10 mouse cellular contexts compared by ENCODE assay signal in the genomic region with DNA sequence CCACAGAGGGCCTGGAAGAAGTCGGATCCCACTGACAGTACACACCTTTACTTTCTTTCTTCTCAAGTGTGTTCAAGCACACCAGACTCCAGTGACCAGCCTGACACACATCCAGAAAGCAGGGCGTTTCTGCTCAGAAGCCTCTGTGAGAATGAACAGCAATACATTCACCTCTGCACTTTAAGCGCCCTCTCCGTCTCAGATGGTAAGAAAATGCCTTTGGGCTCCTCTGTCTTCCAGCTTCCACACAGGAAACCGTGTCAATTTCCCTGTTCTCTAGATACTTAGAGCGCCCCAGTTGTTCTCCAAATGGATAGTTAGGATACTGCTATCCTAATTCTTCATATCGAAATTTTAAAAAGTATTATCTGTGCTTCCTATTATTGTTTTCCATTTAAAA. TPM values are rescaled to one million over a fixed set of nuclear protein-coding genes. Genes with fewer than 3 reads are reported as not detected.
DNase-seq lines count a peak whose midpoint lies in the region; ATAC-seq lines count a peak whose summit lies in the region.
"Had no signal": no experiment of that assay in that cellular context is flagged by ENCODE, and none has a peak within 500 bp of the region (broad histone marks: within the 10 kb centered on the region; RNA-seq: fewer than 3 reads in every experiment).

No protein-coding gene starts in this region.

- no peaks in the 10 kb centered on the region for H3K9me3 ChIP-seq in kidney, embryonic 16.5 days (ENCODE audit: low read length)
- no peaks in the 10 kb centered on the region for H3K9me3 ChIP-seq in embryonic facial prominence, embryonic 11.5 days (replicated peaks; ENCODE audit: control insufficient read depth, low read length)
- H3K9me3 ChIP-seq in intestine, embryonic 16.5 days (ENCODE audit: control insufficient read depth, low read length) = no peaks in the 10 kb centered on the region
- H3K9me3 ChIP-seq in neural tube, embryonic 12.5 days = no peaks in the 10 kb centered on the region

- peaks cover 27% of the 10 kb centered on the region for H3K4me1 ChIP-seq in kidney, embryonic 16.5 days (ENCODE audit: insufficient read depth, low read length)
- H3K4me1 ChIP-seq in embryonic facial prominence, embryonic 11.5 days (ENCODE audit: control insufficient read depth, insufficient read depth, low read length) = peaks cover 3% of the 10 kb centered on the region
- peaks cover 16% of the 10 kb centered on the region for H3K4me1 ChIP-seq in intestine, embryonic 16.5 days (ENCODE audit: control insufficient read depth, insufficient read depth, low read length)
- H3K4me1 ChIP-seq in neural tube, embryonic 12.5 days = peaks cover 29% of the 10 kb centered on the region

- WGBS in kidney, embryonic 16.5 days = 13% methylated on average over 7 of the region's 7 CpGs
- 19% methylated on average over 7 of the region's 7 CpGs for WGBS in embryonic facial prominence, embryonic 11.5 days
- WGBS in intestine, embryonic 16.5 days = 38% methylated on average over 7 of the region's 7 CpGs
- 21% methylated on average over 7 of the region's 7 CpGs for WGBS in neural tube, embryonic 12.5 days

- intact Hi-C loops in gastrocnemius, postnatal 36 days (cut with DNase I) = no loop called here

- H3K9ac ChIP-seq in kidney, embryonic 16.5 days (replicated peaks; ENCODE audit: low read length) = peak overlapping the region; percentile 61; the same call in 1 of the 2 replicates
- H3K9ac ChIP-seq in embryonic facial prominence, embryonic 11.5 days (replicated peaks; ENCODE audit: low read length) = peak overlapping the region; percentile 38; the same call in 1 of the 2 replicates
- H3K9ac ChIP-seq in intestine, embryonic 16.5 days (ENCODE audit: low read depth, low read length) = peak overlapping the region; percentile 42
- H3K9ac ChIP-seq in neural tube, embryonic 12.5 days = peak overlapping the region; percentile 47

- DNase-seq in kidney, postnatal 4 days = no peak
- peak; percentile 52 for DNase-seq in embryonic facial prominence, embryonic 11.5 days (ENCODE audit: low spot score)
- DNase-seq in ovary, postnatal 36 days (ENCODE audit: low spot score) = no peak
- no peak for DNase-seq in gastrocnemius, postnatal 36 days
- no peak for DNase-seq in B cell, adult 2 months
- DNase-seq: gastrocnemius, postnatal 10 days had no signal

- peak overlapping the region; percentile 56; the same call in 1 of the 2 replicates for H3K27ac ChIP-seq in kidney, embryonic 16.5 days (ENCODE audit: low read length)
- H3K27ac ChIP-seq in embryonic facial prominence, embryonic 11.5 days (replicated peaks; ENCODE audit: low read depth, low read length) = no peak overlapping the region
- H3K27ac ChIP-seq in intestine, embryonic 16.5 days (ENCODE audit: low read length) = no peak overlapping the region
- no peak overlapping the region for H3K27ac ChIP-seq in neural tube, embryonic 12.5 days

- peak overlapping the region; percentile 43 for H3K4me3 ChIP-seq in kidney, embryonic 16.5 days (ENCODE audit: low read length)
- H3K4me3 ChIP-seq in embryonic facial prominence, embryonic 11.5 days (ENCODE audit: low read depth, low read length) = peak overlapping the region; percentile 95
- peak overlapping the region; percentile 39 for H3K4me3 ChIP-seq in intestine, embryonic 16.5 days (ENCODE audit: low read length)
- H3K4me3 ChIP-seq in neural tube, embryonic 12.5 days = peak overlapping the region; percentile 42

- H3K4me2 ChIP-seq in kidney, embryonic 16.5 days (replicated peaks; ENCODE audit: low read depth, low read length) = peak overlapping the region; percentile 92
- H3K4me2 ChIP-seq in embryonic facial prominence, embryonic 11.5 days (ENCODE audit: low read depth, low read length) = peak overlapping the region; percentile 74
- peak overlapping the region; percentile 62 for H3K4me2 ChIP-seq in intestine, embryonic 16.5 days (ENCODE audit: low read depth, low read length)
- peak overlapping the region; percentile 86 for H3K4me2 ChIP-seq in neural tube, embryonic 12.5 days (replicated peaks)

- no peaks in the 10 kb centered on the region for H3K27me3 ChIP-seq in kidney, embryonic 16.5 days (ENCODE audit: insufficient read depth, low read length)
- H3K27me3 ChIP-seq in embryonic facial prominence, embryonic 11.5 days (ENCODE audit: control insufficient read depth, insufficient read depth, low read length) = no peaks in the 10 kb centered on the region
- no peaks in the 10 kb centered on the region; the same call in 1 of the 2 replicates for H3K27me3 ChIP-seq in intestine, embryonic 16.5 days (replicated peaks; ENCODE audit: control insufficient read depth, insufficient read depth, low read length)
- no peaks in the 10 kb centered on the region for H3K27me3 ChIP-seq in neural tube, embryonic 12.5 days (replicated peaks)
- H3K27me3 ChIP-seq: Patski had no signal

- no peaks in the 10 kb centered on the region; the same call in 1 of the 2 replicates for H3K36me3 ChIP-seq in kidney, embryonic 16.5 days (ENCODE audit: insufficient read depth, low read length)
- H3K36me3 ChIP-seq in embryonic facial prominence, embryonic 11.5 days (replicated peaks; ENCODE audit: control insufficient read depth, insufficient read depth, low read depth, low read length) = no peaks in the 10 kb centered on the region; the same call in 1 of the 2 replicates
- no peaks in the 10 kb centered on the region for H3K36me3 ChIP-seq in intestine, embryonic 16.5 days (ENCODE audit: control insufficient read depth, insufficient read depth, low read length)
- H3K36me3 ChIP-seq in neural tube, embryonic 12.5 days = 0 out of 2 replicates have a peak, but pooled peaks cover 2% of the 10 kb centered on the region

- no peak for ATAC-seq in kidney, embryonic 16.5 days (ENCODE audit: low FRiP score, low TSS enrichment)
- no peak for ATAC-seq in embryonic facial prominence, embryonic 11.5 days (replicated peaks; ENCODE audit: insufficient number of reproducible peaks, low FRiP score, low TSS enrichment, low read depth)
- no peak for ATAC-seq in intestine, embryonic 16.5 days
- ATAC-seq in neural tube, embryonic 12.5 days (ENCODE audit: low FRiP score, low read depth) = no peak
- ATAC-seq: Patski had no signal

RNA-seq across cellular contexts. Expression of a gene that starts 2.2 kb away (rescaled TPM):
- 9.0 and 9.2 TPM in 2 replicates for polyA plus RNA-seq in kidney, embryonic 16.5 days (2015; fragmentation: Nextera tagmentation; extraction: Ambion mirVana)
- polyA plus RNA-seq in embryonic facial prominence, embryonic 11.5 days (2014; fragmentation: Nextera tagmentation; extraction: Ambion mirVana) = 23.1 and 23.7 TPM in 2 replicates
- polyA plus RNA-seq in intestine, embryonic 16.5 days (2015; fragmentation: Nextera tagmentation; extraction: Ambion mirVana) = 3.7 and 3.9 TPM in 2 replicates
- 32.2 and 37.9 TPM in 2 replicates for polyA plus RNA-seq in neural tube, embryonic 12.5 days (2016; fragmentation: Nextera tagmentation; extraction: Ambion mirVana)
- 10 to 100 TPM in 1 of 2 experiments, 1 to 10 TPM in 1; 9.1 to 10.6 TPM for total RNA-seq in gastrocnemius, postnatal 36 days (2021)

Comparison
In these comparisons a context has a peak if more than half of its experiments do, and no peak if none do; other contexts are left out.
1. H3K4me3 ChIP-seq: peak in every context shown above with its lines; median percentile 95 in embryonic facial prominence, embryonic 11.5 days; 43 in kidney, embryonic 16.5 days; 42 in neural tube, embryonic 12.5 days; 39 in intestine, embryonic 16.5 days.